Mouse (Mus musculus) CD4-positive naive resting alpha-beta T cell, adult 57 days (primary cell): ENCODE data around the gene Slc35f6. TPM values are rescaled to one million over a fixed set of nuclear protein-coding genes. Genes with fewer than 3 reads are reported as not detected.

ENCODE experiments used
- total RNA-seq: library from RNA; stranded (reverse); gene quantifications from one replicate; pipeline ENCODE4 v1.2.4, GENCODE M21; 2023

The Slc35f6 gene
- 41.8 TPM for total RNA-seq

GRCm38 (mm10) chr5:30647815-30648560, at the start of gene Slc35f6:
Slc35f6 (plus strand) TSS chr5:30647933.

GRCm38 (mm10) chr5:30666391-30667195, 18.9 kb downstream of the Slc35f6 start, which contains the start of gene Cenpa:
Cenpa (plus strand) TSS chr5:30666777.

Other genes with a start within 250 kb of the Slc35f6 start
- not detected for gene Otof, start 186.0 kb upstream of the Slc35f6 start, total RNA-seq
- not detected for gene 1700001C02Rik, start 181.9 kb upstream of the Slc35f6 start, total RNA-seq
- gene Cib4, start 102.1 kb upstream of the Slc35f6 start, total RNA-seq, result not detected
- not detected for gene Kcnk3, start 59.8 kb upstream of the Slc35f6 start, total RNA-seq
- 120 TPM for gene Cenpa, start 18.8 kb downstream of the Slc35f6 start, total RNA-seq
- gene Dpysl5, start 63.6 kb downstream of the Slc35f6 start, total RNA-seq, result 0.35 TPM
- gene Mapre3, start 166.7 kb downstream of the Slc35f6 start, total RNA-seq, result 11.9 TPM
- 45.9 TPM for gene Tmem214, start 220.1 kb downstream of the Slc35f6 start, total RNA-seq
- 9.6 TPM for gene Agbl5, start 240.8 kb downstream of the Slc35f6 start, total RNA-seq